ENCODE assay signal across 8 mouse cellular contexts in genomic region chr2:134681271-134681961, GRCm38 (mm10). TPM values are rescaled to one million over a fixed set of nuclear protein-coding genes. Genes with fewer than 3 reads are reported as not detected.
DNase-seq lines count a peak whose midpoint lies in the region; ATAC-seq and TF ChIP-seq lines count a peak whose summit lies in the region.

No protein-coding gene starts in this region.

- no peak overlapping the region for H3K4me3 ChIP-seq in hindbrain, embryonic 11.5 days (ENCODE audit: low read depth, low read length)
- H3K4me3 ChIP-seq in hindbrain, embryonic 10.5 days: no peak overlapping the region
- H3K4me3 ChIP-seq in kidney, adult 2 months (ENCODE audit: insufficient read depth, low read depth, low read length): no peak overlapping the region
- H3K4me3 ChIP-seq in lung, embryonic 14.5 days (ENCODE audit: low read depth, low read length): no peak overlapping the region

- H3K9me3 ChIP-seq in hindbrain, embryonic 11.5 days (ENCODE audit: control insufficient read depth, low read length): no peaks in the 10 kb centered on the region
- H3K9me3 ChIP-seq in hindbrain, embryonic 10.5 days: no peaks in the 10 kb centered on the region
- H3K9me3 ChIP-seq in lung, embryonic 14.5 days (ENCODE audit: low read depth, low read length): no peaks in the 10 kb centered on the region

- WGBS in hindbrain, embryonic 11.5 days: 37% methylated on average over 9 of the region's 9 CpGs
- 34% methylated on average over 9 of the region's 9 CpGs for WGBS in hindbrain, embryonic 10.5 days
- WGBS in kidney, adult 2 months: 20% methylated on average over 9 of the region's 9 CpGs
- 22% methylated on average over 9 of the region's 9 CpGs for WGBS in lung, embryonic 14.5 days

- peak; percentile 58; the same call in 1 of the 2 replicates for ATAC-seq in hindbrain, embryonic 11.5 days (ENCODE audit: low FRiP score)
- ATAC-seq in lung, embryonic 14.5 days (ENCODE audit: insufficient read depth): peak; percentile 55; the same call in 1 of the 2 replicates

- H3K36me3 ChIP-seq in hindbrain, embryonic 11.5 days (ENCODE audit: control insufficient read depth, insufficient read depth, low read length): no peaks in the 10 kb centered on the region
- no peaks in the 10 kb centered on the region for H3K36me3 ChIP-seq in hindbrain, embryonic 10.5 days
- no peaks in the 10 kb centered on the region for H3K36me3 ChIP-seq in kidney, adult 2 months (ENCODE audit: control insufficient read depth, insufficient read depth, low read length)
- no peaks in the 10 kb centered on the region for H3K36me3 ChIP-seq in lung, embryonic 14.5 days (ENCODE audit: insufficient read depth)

- TF ChIP-seq POLR2A in kidney, adult 2 months (IDR thresholded peaks at IDR 0.05; ENCODE audit: low read depth, low read length): no peak

- H3K4me1 ChIP-seq in hindbrain, embryonic 11.5 days (replicated peaks; ENCODE audit: control insufficient read depth, insufficient read depth, low read length): no peaks in the 10 kb centered on the region
- H3K4me1 ChIP-seq in hindbrain, embryonic 10.5 days (replicated peaks): no peaks in the 10 kb centered on the region
- H3K4me1 ChIP-seq in kidney, adult 2 months (ENCODE audit: control insufficient read depth, insufficient read depth, low read length): no peaks in the 10 kb centered on the region
- no peaks in the 10 kb centered on the region for H3K4me1 ChIP-seq in lung, embryonic 14.5 days (ENCODE audit: insufficient read depth)

- DNase-seq in hindbrain, embryonic 11.5 days (ENCODE audit: low spot score): peak; percentile 49
- no peak for DNase-seq in hindbrain, embryonic 10.5 days (ENCODE audit: low spot score)
- DNase-seq in adrenal gland, adult 8-10 months: peak; percentile 11
- DNase-seq in fibroblast of lung, adult 2 months (ENCODE audit: low read depth): peak; percentile 19
- DNase-seq in kidney, adult 2 months: peak; percentile 57
- peak; percentile 81 for DNase-seq in lung, embryonic 14.5 days
- peak; percentile 20 for DNase-seq in retina, postnatal 7 days (ENCODE audit: low read depth, low spot score)
- no peak for DNase-seq in gastrocnemius, adult 18-20 months (ENCODE audit: low spot score)

- H3K27ac ChIP-seq in hindbrain, embryonic 11.5 days (ENCODE audit: low read depth, low read length): no peak overlapping the region
- no peak overlapping the region for H3K27ac ChIP-seq in hindbrain, embryonic 10.5 days
- H3K27ac ChIP-seq in kidney, adult 2 months (ENCODE audit: insufficient read depth, low read depth, low read length): no peak overlapping the region
- no peak overlapping the region for H3K27ac ChIP-seq in lung, embryonic 14.5 days (ENCODE audit: low read depth)

- H3K9ac ChIP-seq in hindbrain, embryonic 11.5 days (ENCODE audit: low read depth, low read length): no peak overlapping the region
- H3K9ac ChIP-seq in lung, embryonic 14.5 days: no peak overlapping the region

- TF ChIP-seq CTCF in kidney, adult 2 months (conservative IDR thresholded peaks at IDR 0.05; ENCODE audit: insufficient read depth, insufficient read length, low read depth, low read length): peak; percentile 45
- peak; percentile 69 for TF ChIP-seq CTCF in lung, embryonic 14.5 days (IDR thresholded peaks at IDR 0.05; ENCODE audit: low read depth)

- no peak overlapping the region for H3K4me2 ChIP-seq in hindbrain, embryonic 11.5 days (replicated peaks; ENCODE audit: low read depth, low read length)
- no peak overlapping the region for H3K4me2 ChIP-seq in lung, embryonic 14.5 days

- no peaks in the 10 kb centered on the region for H3K27me3 ChIP-seq in hindbrain, embryonic 11.5 days (ENCODE audit: control insufficient read depth, insufficient read depth, low read length)
- no peaks in the 10 kb centered on the region for H3K27me3 ChIP-seq in hindbrain, embryonic 10.5 days (ENCODE audit: insufficient read depth, poor library complexity, severe bottlenecking)
- no peaks in the 10 kb centered on the region for H3K27me3 ChIP-seq in kidney, adult 2 months (replicated peaks; ENCODE audit: control insufficient read depth, insufficient read depth, low read length)
- H3K27me3 ChIP-seq in lung, embryonic 14.5 days (ENCODE audit: insufficient read depth, low read length): no peaks in the 10 kb centered on the region

RNA-seq across cellular contexts. Expression of gene Tmx4, which starts 37.5 kb away (rescaled TPM):
- polyA plus RNA-seq in hindbrain, embryonic 11.5 days (2014; fragmentation: Nextera tagmentation; extraction: Ambion mirVana): 49.8 and 50.6 TPM in 2 replicates
- 22.5 and 31.5 TPM in 2 replicates for polyA plus RNA-seq in hindbrain, embryonic 10.5 days (2016; fragmentation: Nextera tagmentation; extraction: Ambion mirVana)
- total RNA-seq in adrenal gland, adult 8-10 months (2022): 10 to 100 TPM; 46.9 to 59.3 (median 54.2) TPM
- 4.5 and 6.2 TPM in 2 replicates for polyA plus RNA-seq in kidney, adult 2 months (2012; rRNA removed)
- 24.9 and 25.7 TPM in 2 replicates for polyA plus RNA-seq in lung, embryonic 14.5 days (2014; fragmentation: Nextera tagmentation; extraction: Ambion mirVana)
- total RNA-seq in gastrocnemius, adult 18-20 months (2021): 10 to 100 TPM; 14.4 to 14.8 TPM

Comparison
In these comparisons a context has a peak if more than half of its experiments do, and no peak if none do; other contexts are left out.
1. DNase-seq: peak in hindbrain, embryonic 11.5 days (single experiment), adrenal gland, adult 8-10 months (single experiment), fibroblast of lung, adult 2 months (single experiment), kidney, adult 2 months (single experiment), lung, embryonic 14.5 days (single experiment) and retina, postnatal 7 days (single experiment); none in hindbrain, embryonic 10.5 days (single experiment) and gastrocnemius, adult 18-20 months (single experiment).